Mouse (Mus musculus) heart, postnatal 14 days (tissue): ENCODE data around the gene Klhl5. TPM values are rescaled to one million over a fixed set of nuclear protein-coding genes. Genes with fewer than 3 reads are reported as not detected.

Experiments
- DNase-seq, 2 experiments: peaks; one replicate each; pipeline ENCODE4 v3.0.0; 2021 to 2022
- intact Hi-C: fragments of 180-260 bp; cut with DNase I; formaldehyde crosslinking; loops from one replicate; pipeline ENCODE4 v1.15.1; 2025
- long read RNA-seq, 2 experiments: library from polyadenylated mRNA; stranded (forward); transcript quantifications; one replicate each; pipeline ENCODE4 v2.0.0; 2021
- total RNA-seq, 2 experiments: library from RNA; stranded (reverse); gene quantifications; 2 replicates each; pipeline ENCODE4 v1.2.3; 2021

Klhl5 gene
- 10 to 100 TPM; 15.6 to 18.2 TPM for total RNA-seq
- long read RNA-seq, experiment 1, transcript Klhl5-204 (11 exons, 3,149 nt), result major isoform, 25 of 29 reads
- long read RNA-seq, experiment 1, partial matches to known transcripts, result 2 of 29 reads
- long read RNA-seq, experiment 1, other reads (novel, unspliced or antisense), result 2 of 29 reads
- long read RNA-seq, experiment 2, transcript Klhl5-204 (11 exons, 3,149 nt), result major isoform, 16 of 31 reads
- long read RNA-seq, experiment 2, partial matches to known transcripts, result 10 of 31 reads
- long read RNA-seq, experiment 2, other reads (novel, unspliced or antisense), result 5 of 31 reads

- peak; percentile 92 to 94 for DNase-seq
- intact Hi-C loops, result loop anchor here (5.0 kb wide), 1 partner anchor 50 kb away; no protein-coding TSS in a partner anchor
Observed at GRCm38 (mm10) chr5:65106876-65107772, at the start of gene Klhl5. TSS of gene Klhl5 (plus strand) at chr5:65107539.

GRCm38 (mm10) chr5:65057596-65057995, 49.7 kb upstream of the Klhl5 start:
- DNase-seq, result no peak
- intact Hi-C loops, result no loop called here

- DNase-seq, result no peak
- intact Hi-C loops, result no loop called here
Observed at GRCm38 (mm10) chr5:65059806-65060205, 47.5 kb upstream of the Klhl5 start.

- no peak for DNase-seq
- intact Hi-C loops, result no loop called here
Observed at GRCm38 (mm10) chr5:65062236-65062635, 45.1 kb upstream of the Klhl5 start.

GRCm38 (mm10) chr5:65063266-65063665, 44.1 kb upstream of the Klhl5 start:
- intact Hi-C loops, result no loop called here
- DNase-seq, result no peak

- intact Hi-C loops, result no loop called here
- no peak for DNase-seq
Observed at GRCm38 (mm10) chr5:65068166-65068565, 39.2 kb upstream of the Klhl5 start.

GRCm38 (mm10) chr5:65069872-65070271, 37.5 kb upstream of the Klhl5 start:
- DNase-seq, result no peak
- intact Hi-C loops, result no loop called here

- intact Hi-C loops, result no loop called here
- no peak for DNase-seq
Observed at GRCm38 (mm10) chr5:65071689-65072118, 35.6 kb upstream of the Klhl5 start.

- intact Hi-C loops, result no loop called here
- DNase-seq, result no peak
Observed at GRCm38 (mm10) chr5:65073247-65073646, 34.1 kb upstream of the Klhl5 start.

GRCm38 (mm10) chr5:65074693-65075092, 32.6 kb upstream of the Klhl5 start:
- peak; percentile 28 to 53 for DNase-seq
- intact Hi-C loops, result loop anchor here (5.0 kb wide), 1 partner anchor 138 kb away; no protein-coding TSS in a partner anchor

GRCm38 (mm10) chr5:65076087-65076486, 31.3 kb upstream of the Klhl5 start:
- DNase-seq, result no peak
- intact Hi-C loops, result loop anchor here (5.0 kb wide), 1 partner anchor 136 kb away; no protein-coding TSS in a partner anchor

- no peak for DNase-seq
- intact Hi-C loops, result loop anchor here (5.0 kb wide), 1 partner anchor 136 kb away; no protein-coding TSS in a partner anchor
Observed at GRCm38 (mm10) chr5:65076748-65077147, 30.6 kb upstream of the Klhl5 start.

GRCm38 (mm10) chr5:65078081-65078480, 29.3 kb upstream of the Klhl5 start:
- intact Hi-C loops, result loop anchor here (5.0 kb wide), 1 partner anchor 134 kb away; no protein-coding TSS in a partner anchor

GRCm38 (mm10) chr5:65079881-65080280, 27.5 kb upstream of the Klhl5 start:
- intact Hi-C loops, result loop anchor here (5.0 kb wide), 1 partner anchor 132 kb away; no protein-coding TSS in a partner anchor
- DNase-seq, result no peak

More at GRCm38 (mm10) chr5:65078081-65078480, 29.3 kb upstream of the Klhl5 start:
- DNase-seq, result no peak

- DNase-seq, result no peak
- intact Hi-C loops, result no loop called here
Observed at GRCm38 (mm10) chr5:65081836-65082235, 25.5 kb upstream of the Klhl5 start.

- intact Hi-C loops, result no loop called here
- peak; percentile 25 to 56 for DNase-seq
Observed at GRCm38 (mm10) chr5:65086522-65086921, 20.8 kb upstream of the Klhl5 start.

- no peak for DNase-seq
- intact Hi-C loops, result no loop called here
Observed at GRCm38 (mm10) chr5:65089707-65090106, 17.6 kb upstream of the Klhl5 start.

GRCm38 (mm10) chr5:65091184-65091858, 16.0 kb upstream of the Klhl5 start:
- no peak for DNase-seq
- intact Hi-C loops, result no loop called here

GRCm38 (mm10) chr5:65091921-65092320, 15.4 kb upstream of the Klhl5 start, which contains the start of gene Tmem156:
TSS of gene Tmem156 (minus strand) at chr5:65092132.
- intact Hi-C loops, result no loop called here
- DNase-seq, result no peak

GRCm38 (mm10) chr5:65093769-65094168, 13.6 kb upstream of the Klhl5 start:
- intact Hi-C loops, result no loop called here
- no peak for DNase-seq
